Mouse (Mus musculus) ES-E14 (cell line): ENCODE data around the gene Hoxd9. TPM values are rescaled to one million over a fixed set of nuclear protein-coding genes. Genes with fewer than 3 reads are reported as not detected.

Source experiments
- DNase-seq: peaks from one replicate; pipeline ENCODE4 v3.0.0-alpha.2; 2013; ENCODE audit warnings: low read depth, low spot score
- H3K27ac ChIP-seq: 2 replicates; pipeline ENCODE4 v1.5.1; 2012; ENCODE audit warnings: low read depth, mild to moderate bottlenecking, low read length, moderate library complexity, mixed read lengths; ENCODE audit not compliant: poor library complexity, insufficient read depth, severe bottlenecking
- H3K36me3 ChIP-seq: 2 replicates; pipeline ENCODE4 v1.6.1; 2012; ENCODE audit warnings: mild to moderate bottlenecking, low read length, moderate library complexity, mixed read lengths; ENCODE audit not compliant: control insufficient read depth, poor library complexity, insufficient read depth, severe bottlenecking
- H3K4me1 ChIP-seq, 2 experiments: fragments of 150-350 bp in 1 of 2; sonication (generic) in 1 of 2; 2 replicates each; pipeline ENCODE4 v1.6.1; 2012; ENCODE audit warnings: low read length in 2 of 2, mild to moderate bottlenecking in 1 of 2, mixed read lengths in 1 of 2; ENCODE audit not compliant: control insufficient read depth in 2 of 2, insufficient read depth in 2 of 2, poor library complexity in 1 of 2
- H3K4me3 ChIP-seq, 2 experiments: fragments of 150-350 bp in 1 of 2; sonication (generic) in 1 of 2; 2 replicates each; pipeline ENCODE4 v1.5.1; 2012; ENCODE audit warnings: low read length in 2 of 2, low read depth in 1 of 2, mild to moderate bottlenecking in 1 of 2, mixed read lengths in 1 of 2; ENCODE audit not compliant: insufficient read depth in 1 of 2, poor library complexity in 1 of 2, severe bottlenecking in 1 of 2
- H3K9ac ChIP-seq: 2 replicates; pipeline ENCODE4 v1.6.1; 2012; ENCODE audit warnings: low read depth, mild to moderate bottlenecking, low read length, mixed read lengths; ENCODE audit not compliant: poor library complexity, insufficient read depth, severe bottlenecking
- H3K9me3 ChIP-seq: fragments of 150-350 bp; sonication (generic); 2 replicates; pipeline ENCODE4 v1.6.1; 2012; ENCODE audit warnings: low read depth, mild to moderate bottlenecking, low read length; ENCODE audit not compliant: control insufficient read depth, insufficient read depth
- CHD2 ChIP-seq: IDR thresholded peaks from 2 replicates; pipeline ENCODE4 v1.6.1; 2014; ENCODE audit warnings: mild to moderate bottlenecking, low read depth, low read length, inconsistent platforms
- HCFC1 ChIP-seq: IDR thresholded peaks from 2 replicates; pipeline ENCODE4 v1.6.1; 2012; ENCODE audit warnings: low read length, inconsistent platforms, borderline replicate concordance; ENCODE audit not compliant: insufficient read depth
- MAFK ChIP-seq: IDR thresholded peaks from 2 replicates; pipeline ENCODE4 v1.6.1; 2014; ENCODE audit warnings: mild to moderate bottlenecking, low read depth, low read length, inconsistent platforms; ENCODE audit not compliant: insufficient read depth
- ZC3H11A ChIP-seq: IDR thresholded peaks from 2 replicates; pipeline ENCODE4 v1.6.1; 2012; ENCODE audit warnings: low read depth, mild to moderate bottlenecking, inconsistent platforms, low read length, borderline replicate concordance
- ZNF384 ChIP-seq: IDR thresholded peaks from 2 replicates; pipeline ENCODE4 v1.6.1; 2012; ENCODE audit warnings: low read depth, low read length, inconsistent platforms
- in situ Hi-C, 2 experiments: fragments of 600-800 bp; cut with MboI; formaldehyde crosslinking; loops; one replicate each; pipeline ENCODE4 v1.15.1; 2025; ENCODE audit warnings: low sequenced_read_pairs in 2 of 2, inconsistent platforms in 1 of 2; ENCODE audit not compliant: unreplicated experiment in 2 of 2
- total RNA-seq: library from RNA; depleted of rRNA; stranded (reverse); fragments of 300-350 nt; gene quantifications from 2 replicates; pipeline ENCODE4 v1.2.3, GENCODE M21; 2012

Hoxd9 gene
- total RNA-seq, 1 experiment: 0.76 TPM

GRCm38 (mm10) chr2:74740311-74741091 is 43.0 kb downstream of the Hoxd9 start:
- H3K27ac ChIP-seq: no peak overlapping the region
- no peaks in the 10 kb centered on the region for H3K36me3 ChIP-seq
- no peak overlapping the region for H3K9ac ChIP-seq
- H3K4me3 ChIP-seq: no peak overlapping the region
- TF ChIP-seq HCFC1: no peak
- no peak for TF ChIP-seq CHD2
- TF ChIP-seq ZC3H11A: no peak
- TF ChIP-seq ZNF384: no peak
- no peak for TF ChIP-seq MAFK
- H3K9me3 ChIP-seq: no peaks in the 10 kb centered on the region
- peaks cover 0 to 2% of the 10 kb centered on the region in 2 experiments; a peak in 1 of 4 replicates for H3K4me1 ChIP-seq
- in situ Hi-C loops: loop anchor here in 1 of 2 experiments (10.0 kb wide), 1 partner anchor 56 kb away; no protein-coding TSS in a partner anchor
- no peak for DNase-seq

- Histone ChIP-seq H3K4me3 (no peak overlapping the region), H3K9me3 (no peaks in the 10 kb centered on the region), H3K4me1 (0 out of 4 replicates have a peak, but pooled peaks cover 0 to 3% of the 10 kb centered on the region in 2 experiments), H3K36me3 (no peaks in the 10 kb centered on the region), H3K9ac (no peak overlapping the region), H3K27ac (no peak overlapping the region)
- no peak for TF ChIP-seq ZC3H11A
- TF ChIP-seq CHD2: no peak
- TF ChIP-seq MAFK: no peak
- no peak for TF ChIP-seq ZNF384
- no peak for TF ChIP-seq HCFC1
- DNase-seq: no peak
- in situ Hi-C loops: loop anchor here in 1 of 2 experiments (10.0 kb wide), 1 partner anchor 57 kb away; no protein-coding TSS in a partner anchor
These were observed 43.9 kb downstream of the Hoxd9 start for GRCm38 (mm10) chr2:74741252-74741978.

GRCm38 (mm10) chr2:74741979-74742277 is 44.4 kb downstream of the Hoxd9 start:
- Histone ChIP-seq H3K9ac (no peak overlapping the region), H3K27ac (no peak overlapping the region), H3K4me3 (no peak overlapping the region), H3K36me3 (no peaks in the 10 kb centered on the region), H3K4me1 (peaks cover 0 to 5% of the 10 kb centered on the region in 2 experiments; a peak in 1 of 4 replicates), H3K9me3 (no peaks in the 10 kb centered on the region)
- no peak for TF ChIP-seq MAFK
- TF ChIP-seq CHD2: no peak
- TF ChIP-seq ZC3H11A: no peak
- no peak for TF ChIP-seq HCFC1
- DNase-seq: no peak
- in situ Hi-C loops: loop anchor here in 1 of 2 experiments (10.0 kb wide), 1 partner anchor 57 kb away; no protein-coding TSS in a partner anchor

GRCm38 (mm10) chr2:74745540-74746297 is 48.2 kb downstream of the Hoxd9 start:
- Histone ChIP-seq H3K27ac (no peak overlapping the region), H3K9ac (no peak overlapping the region), H3K36me3 (no peaks in the 10 kb centered on the region), H3K9me3 (no peaks in the 10 kb centered on the region), H3K4me1 (peaks cover 0 to 7% of the 10 kb centered on the region in 2 experiments; a peak in 2 of 4 replicates), H3K4me3 (no peak overlapping the region)
- TF ChIP-seq MAFK: no peak
- TF ChIP-seq ZC3H11A: no peak
- no peak for TF ChIP-seq HCFC1
- TF ChIP-seq ZNF384: no peak
- TF ChIP-seq CHD2: no peak
- DNase-seq: no peak
- in situ Hi-C loops: loop anchor here in 1 of 2 experiments (10.0 kb wide), 1 partner anchor 61 kb away; no protein-coding TSS in a partner anchor
